11 mouse cellular contexts compared by ENCODE assay signal in the genomic region with DNA sequence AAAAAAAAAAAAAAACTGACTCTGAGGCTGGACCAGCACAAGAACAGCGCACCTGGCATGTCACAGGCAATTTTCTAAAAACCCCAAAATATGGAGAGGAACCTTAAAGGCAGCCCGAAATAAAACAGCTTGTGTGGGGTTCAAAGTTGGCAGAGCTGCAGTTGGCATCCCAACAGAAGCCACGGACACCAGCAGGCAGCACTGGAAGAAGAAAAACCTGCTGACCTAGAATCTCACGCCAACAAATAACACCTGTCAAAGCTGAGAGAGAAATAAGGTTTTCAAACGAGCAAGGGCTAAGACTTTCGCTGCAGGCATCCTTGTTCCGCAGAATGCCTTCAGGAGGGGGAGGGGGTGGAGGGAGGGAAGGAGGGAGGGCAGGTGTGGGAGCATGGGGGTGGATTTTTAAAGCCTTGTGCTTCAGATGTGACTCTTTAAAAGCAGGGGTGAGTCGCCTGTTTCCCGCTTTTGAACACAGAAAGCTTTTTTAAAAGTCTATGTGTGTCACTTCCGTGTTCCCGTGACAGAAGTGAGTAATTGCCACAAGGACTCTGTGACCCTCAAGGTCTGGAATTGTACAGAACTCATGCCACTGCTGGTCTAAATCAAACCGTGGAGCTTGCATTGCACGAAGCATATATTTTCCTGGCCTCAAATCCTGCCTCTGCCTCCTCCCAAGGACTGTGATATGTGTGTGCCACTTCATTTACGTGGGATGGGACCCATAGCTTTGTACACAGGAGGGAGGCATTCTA. TPM values are rescaled to one million over a fixed set of nuclear protein-coding genes. Genes with fewer than 3 reads are reported as not detected.
DNase-seq lines count a peak whose midpoint lies in the region; ATAC-seq and TF ChIP-seq lines count a peak whose summit lies in the region.
"Had no signal": no experiment of that assay in that cellular context is flagged by ENCODE, and none has a peak within 500 bp of the region (broad histone marks: within the 10 kb centered on the region; RNA-seq: fewer than 3 reads in every experiment).

No protein-coding gene starts in this region.

- H3K27ac ChIP-seq in olfactory bulb, adult 2 months (ENCODE audit: insufficient read depth, low read depth, low read length): peak overlapping the region; percentile 38; the same call in 1 of the 2 replicates
- H3K27ac ChIP-seq: midbrain, embryonic 10.5 days had no signal

- no peak for TF ChIP-seq POLR2A in olfactory bulb, adult 2 months (IDR thresholded peaks at IDR 0.05; ENCODE audit: insufficient read depth, low read depth, low read length)

- 40% methylated on average over 14 of the region's 14 CpGs for WGBS in olfactory bulb, adult 2 months

- H3K4me1 ChIP-seq in olfactory bulb, adult 2 months (ENCODE audit: control insufficient read depth, insufficient read depth, low read length): peaks cover 19% of the 10 kb centered on the region

- no peak for DNase-seq in cerebellum, postnatal 4 days (ENCODE audit: low spot score in 2 of 2)
- peak; percentile 27 for DNase-seq in left cerebral cortex, postnatal 4 days
- no peak for DNase-seq in left cerebral cortex, adult 9 months (ENCODE audit: low spot score in 2 of 2)
- DNase-seq in cerebellum, adult 11-12 months: peak; percentile 94
- no peak for DNase-seq in heart, postnatal 14 days
- no peak for DNase-seq in frontal cortex, postnatal 14 days (ENCODE audit: low spot score in 2 of 2)
- DNase-seq: B cell, adult 2 months; kidney, postnatal 14 days had no signal

- intact Hi-C loops in left cerebral cortex, postnatal 4 days (cut with DNase I): no loop called here
- intact Hi-C loops in heart, postnatal 14 days (cut with DNase I): no loop called here

- TF ChIP-seq CTCF in olfactory bulb, adult 2 months (IDR thresholded peaks at IDR 0.05; ENCODE audit: insufficient read depth, low read depth, low read length): no peak

- ATAC-seq in cerebellum, adult (ENCODE audit: insufficient number of reproducible peaks, low FRiP score, low TSS enrichment): 0 out of 2 replicates have a peak, but pooled peaks have one; percentile 37

- no peak overlapping the region for H3K4me3 ChIP-seq in olfactory bulb, adult 2 months (ENCODE audit: insufficient read depth, low read depth, low read length)
- H3K4me3 ChIP-seq: midbrain, embryonic 10.5 days had no signal

RNA-seq across cellular contexts. Expression of a gene that starts 17.2 kb away (rescaled TPM):
- total RNA-seq in left cerebral cortex, postnatal 4 days (2021): 10 to 100 TPM; 61.7 to 68.4 TPM
- not detected in 2 replicates for polyA plus RNA-seq in olfactory bulb, adult 2 months (2012; ENCODE audit: insufficient read depth, insufficient read length, low replicate concordance, missing spikeins)
- total RNA-seq in heart, postnatal 14 days (2021): 1 to 10 TPM; 7.8 to 7.9 TPM

Comparison
In these comparisons a context has a peak if more than half of its experiments do, and no peak if none do; other contexts are left out.
1. DNase-seq: peak in left cerebral cortex, postnatal 4 days (single experiment) and cerebellum, adult 11-12 months (single experiment); none in cerebellum, postnatal 4 days (0 of 2), left cerebral cortex, adult 9 months (0 of 2), heart, postnatal 14 days (0 of 2) and frontal cortex, postnatal 14 days (0 of 2).
2. RNA of a gene that starts 17.2 kb away (total RNA-seq): 61.7 to 68.4 TPM in left cerebral cortex, postnatal 4 days; 7.8 to 7.9 TPM in heart, postnatal 14 days; every median in the first group is over 4 times any median in the second.